Mouse (Mus musculus): ENCODE measurements at regions not wholly inside any gene's neighbourhood (a gene's known extent, or its start where the extent isn't known, plus 50 kb on each side); places are given as distances from the start of the nearest gene placed in this dataset.

DNA sequence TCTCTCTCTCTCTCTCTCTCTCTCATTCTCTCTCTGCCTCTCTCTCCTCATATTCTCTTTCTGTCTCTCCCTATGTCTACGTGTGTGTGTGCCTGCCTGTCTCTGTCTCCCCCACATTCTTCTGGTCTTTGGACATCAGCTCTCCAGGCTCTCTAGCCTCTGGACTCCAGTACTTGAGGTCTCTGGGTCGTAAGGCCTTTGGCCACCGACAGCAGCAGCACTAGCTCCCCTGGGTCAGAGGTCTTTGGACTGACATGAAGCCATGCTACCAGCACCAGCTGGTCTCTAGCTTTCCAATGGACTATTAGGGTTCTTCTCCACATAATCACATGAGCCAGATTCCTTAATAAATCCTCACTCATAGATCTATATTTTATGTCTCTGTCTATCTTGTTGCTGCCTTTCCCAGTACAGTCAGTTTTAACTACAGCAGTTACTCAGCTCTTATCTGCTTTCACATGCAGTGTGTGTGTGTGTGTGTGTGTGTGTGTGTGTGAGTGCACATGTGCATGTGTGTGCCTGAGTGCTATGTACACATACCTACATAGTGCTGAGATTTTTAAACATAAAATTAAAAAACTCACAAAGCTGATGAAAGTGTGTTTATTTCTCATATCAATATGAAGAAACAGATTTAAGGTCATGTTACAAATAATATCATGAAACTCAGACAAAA, 81.7 kb upstream of the Cpeb2 start:
- no peak for ATAC-seq (replicated peaks; ENCODE audit: low FRiP score)
- no peaks in the 10 kb centered on the region for H3K36me3 ChIP-seq
- H3K27ac ChIP-seq: no peak overlapping the region
- H3K4me1 ChIP-seq: no peaks in the 10 kb centered on the region
- no peaks in the 10 kb centered on the region for H3K9me3 ChIP-seq (replicated peaks)
- H3K4me2 ChIP-seq: no peak overlapping the region
- 46% methylated on average over 3 of the region's 3 CpGs for WGBS
- no peaks in the 10 kb centered on the region for H3K27me3 ChIP-seq
- H3K4me3 ChIP-seq (replicated peaks): no peak overlapping the region
- no peak overlapping the region for H3K9ac ChIP-seq

DNA sequence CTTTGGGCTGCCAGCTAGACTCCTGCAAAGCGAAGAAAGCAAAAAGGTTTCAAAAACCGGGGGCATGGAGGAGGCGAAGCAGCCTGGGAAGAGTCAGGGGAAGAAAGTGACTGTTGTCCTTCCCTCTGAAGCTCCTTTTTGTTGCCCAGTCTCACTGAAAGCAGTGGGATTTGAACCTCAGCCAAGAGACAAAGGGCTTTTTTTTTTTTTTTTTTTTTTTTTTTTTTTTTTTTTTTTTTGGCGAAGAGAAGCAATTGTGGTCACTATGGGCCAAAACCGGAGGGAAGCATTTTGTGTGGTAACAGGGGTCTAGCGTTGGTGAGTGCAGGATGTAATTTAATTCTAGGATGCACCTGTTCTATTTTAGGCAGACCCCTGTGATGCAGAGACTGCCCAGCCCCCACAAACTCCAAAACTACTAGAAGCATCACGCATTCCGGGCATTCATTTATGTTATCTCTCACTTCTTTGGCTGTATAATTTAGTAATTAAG, 80.8 kb upstream of the Cpeb2 start:
- Histone ChIP-seq H3K36me3 (no peaks in the 10 kb centered on the region), H3K27me3 (no peaks in the 10 kb centered on the region), H3K4me3 (replicated peaks) (no peak overlapping the region), H3K9ac (no peak overlapping the region), H3K9me3 (replicated peaks) (no peaks in the 10 kb centered on the region), H3K4me2 (no peak overlapping the region), H3K27ac (no peak overlapping the region), H3K4me1 (no peaks in the 10 kb centered on the region)
- ATAC-seq (replicated peaks; ENCODE audit: low FRiP score): no peak
- 54% methylated on average over 8 of the region's 8 CpGs for WGBS

DNA sequence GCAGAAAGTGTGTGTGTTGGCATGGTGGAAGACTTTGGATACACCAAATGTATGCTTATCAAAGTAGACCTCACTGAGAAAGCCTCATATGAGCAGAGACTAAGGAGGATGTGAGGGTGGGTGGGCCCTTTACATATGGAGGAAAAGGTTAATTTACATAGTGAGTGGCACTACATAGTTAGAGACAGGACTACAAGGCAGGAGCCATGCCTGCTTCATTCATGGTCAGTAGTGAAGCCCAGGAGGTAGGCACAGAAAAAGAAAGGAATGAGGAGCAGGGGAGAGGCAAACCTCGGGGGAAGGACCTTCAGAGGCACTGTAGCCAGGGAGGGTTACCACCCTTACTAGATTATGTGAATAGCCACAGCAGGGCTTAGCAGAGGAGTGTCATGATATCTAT, 80.1 kb upstream of the Cpeb2 start:
- Histone ChIP-seq H3K27ac (no peak overlapping the region), H3K9ac (no peak overlapping the region), H3K4me1 (no peaks in the 10 kb centered on the region), H3K4me3 (replicated peaks) (no peak overlapping the region), H3K36me3 (no peaks in the 10 kb centered on the region), H3K27me3 (no peaks in the 10 kb centered on the region), H3K9me3 (replicated peaks) (no peaks in the 10 kb centered on the region), H3K4me2 (no peak overlapping the region)
- 89% methylated on average over 1 of the region's 1 CpGs for WGBS
- no peak for ATAC-seq (replicated peaks; ENCODE audit: low FRiP score)

DNA sequence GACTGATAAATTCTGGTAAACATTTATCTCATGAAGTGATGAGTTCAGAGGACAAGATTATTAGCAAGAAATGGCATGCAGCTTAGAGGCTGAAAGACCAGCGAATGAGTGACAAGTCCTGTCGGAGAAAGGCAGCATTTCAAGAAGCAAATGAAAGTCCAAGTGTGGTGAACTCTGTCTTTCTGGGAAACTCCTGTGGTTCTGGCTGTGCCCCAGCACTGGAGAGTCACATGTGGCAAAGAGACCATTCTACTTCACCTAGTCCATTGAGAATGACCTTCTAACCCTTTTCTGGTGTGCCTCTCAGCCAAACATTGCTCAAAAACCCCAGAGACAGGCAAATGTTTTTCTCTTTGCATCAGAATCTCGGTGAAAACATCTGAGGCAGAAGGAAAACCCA, 76.2 kb upstream of the Cpeb2 start:
- ATAC-seq (replicated peaks; ENCODE audit: low FRiP score): no peak
- Histone ChIP-seq H3K36me3 (no peaks in the 10 kb centered on the region), H3K4me1 (no peaks in the 10 kb centered on the region), H3K9me3 (replicated peaks) (no peaks in the 10 kb centered on the region), H3K4me2 (no peak overlapping the region), H3K9ac (no peak overlapping the region), H3K4me3 (replicated peaks) (no peak overlapping the region), H3K27ac (no peak overlapping the region), H3K27me3 (no peaks in the 10 kb centered on the region)
- 88% methylated on average over 3 of the region's 3 CpGs for WGBS

DNA sequence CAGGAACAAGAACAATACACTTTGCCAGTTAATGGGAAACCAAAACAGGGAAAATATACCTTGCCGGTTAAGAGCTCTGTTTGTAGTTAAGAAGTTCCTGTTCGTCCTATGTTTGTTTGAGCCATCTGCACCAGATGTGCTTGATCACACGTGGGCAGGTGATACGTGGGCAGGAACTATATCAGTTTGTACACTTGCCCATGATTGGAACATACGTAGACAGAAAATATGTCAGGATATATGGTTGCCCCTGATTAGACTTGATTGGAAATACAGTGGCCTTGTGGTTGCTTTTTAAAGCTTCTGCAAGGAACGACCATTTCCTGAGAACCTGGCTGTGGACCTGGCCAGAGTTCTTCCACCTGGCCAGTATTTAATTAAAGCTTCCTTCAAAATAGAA, 72.8 kb upstream of the Cpeb2 start:
- no peaks in the 10 kb centered on the region for H3K27me3 ChIP-seq
- H3K9ac ChIP-seq: no peak overlapping the region
- no peaks in the 10 kb centered on the region for H3K36me3 ChIP-seq
- H3K4me3 ChIP-seq (replicated peaks): no peak overlapping the region
- H3K27ac ChIP-seq: no peak overlapping the region
- 75% methylated on average over 6 of the region's 6 CpGs for WGBS
- no peaks in the 10 kb centered on the region for H3K4me1 ChIP-seq
- H3K4me2 ChIP-seq: no peak overlapping the region
- no peaks in the 10 kb centered on the region for H3K9me3 ChIP-seq (replicated peaks)
- no peak for ATAC-seq (replicated peaks; ENCODE audit: low FRiP score)

DNA sequence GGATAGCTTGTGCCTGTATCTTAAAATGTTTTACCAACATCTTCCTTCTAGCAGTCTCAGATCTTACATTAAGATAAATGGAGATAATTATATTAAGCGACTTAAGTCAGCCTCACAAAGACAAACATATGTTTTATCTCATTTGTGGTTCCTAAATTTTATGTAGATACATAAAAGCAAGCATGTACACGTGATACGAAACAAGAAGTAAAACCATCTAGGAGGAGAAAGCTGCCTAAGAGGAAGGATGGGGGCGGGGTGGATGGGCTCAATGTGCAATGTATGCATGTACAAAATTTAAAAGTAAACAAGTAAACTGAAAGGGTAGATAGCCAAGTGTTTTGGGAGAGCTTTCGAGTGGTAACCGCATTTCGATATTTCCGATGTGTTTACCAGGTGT, 51.5 kb upstream of the Cpeb2 start:
- no peak for ATAC-seq (replicated peaks; ENCODE audit: low FRiP score)
- whole genome bisulfite sequencing: 78% methylated on average over 8 of the region's 8 CpGs
- H3K4me2 ChIP-seq: no peak overlapping the region
- H3K36me3 ChIP-seq: no peaks in the 10 kb centered on the region
- H3K9ac ChIP-seq: no peak overlapping the region
- H3K4me3 ChIP-seq (replicated peaks): no peak overlapping the region
- H3K9me3 ChIP-seq (replicated peaks): no peaks in the 10 kb centered on the region
- no peak overlapping the region for H3K27ac ChIP-seq
- no peaks in the 10 kb centered on the region for H3K27me3 ChIP-seq
- no peaks in the 10 kb centered on the region for H3K4me1 ChIP-seq
